Mouse (Mus musculus) adipocyte (in vitro differentiated cells): ENCODE data around the gene Gsg1l.

Experiments used
- DNase-seq: peaks from one replicate; pipeline ENCODE4 v3.0.0-alpha.2; 2016; ENCODE audit warnings: low spot score

The Gsg1l gene

DNA sequence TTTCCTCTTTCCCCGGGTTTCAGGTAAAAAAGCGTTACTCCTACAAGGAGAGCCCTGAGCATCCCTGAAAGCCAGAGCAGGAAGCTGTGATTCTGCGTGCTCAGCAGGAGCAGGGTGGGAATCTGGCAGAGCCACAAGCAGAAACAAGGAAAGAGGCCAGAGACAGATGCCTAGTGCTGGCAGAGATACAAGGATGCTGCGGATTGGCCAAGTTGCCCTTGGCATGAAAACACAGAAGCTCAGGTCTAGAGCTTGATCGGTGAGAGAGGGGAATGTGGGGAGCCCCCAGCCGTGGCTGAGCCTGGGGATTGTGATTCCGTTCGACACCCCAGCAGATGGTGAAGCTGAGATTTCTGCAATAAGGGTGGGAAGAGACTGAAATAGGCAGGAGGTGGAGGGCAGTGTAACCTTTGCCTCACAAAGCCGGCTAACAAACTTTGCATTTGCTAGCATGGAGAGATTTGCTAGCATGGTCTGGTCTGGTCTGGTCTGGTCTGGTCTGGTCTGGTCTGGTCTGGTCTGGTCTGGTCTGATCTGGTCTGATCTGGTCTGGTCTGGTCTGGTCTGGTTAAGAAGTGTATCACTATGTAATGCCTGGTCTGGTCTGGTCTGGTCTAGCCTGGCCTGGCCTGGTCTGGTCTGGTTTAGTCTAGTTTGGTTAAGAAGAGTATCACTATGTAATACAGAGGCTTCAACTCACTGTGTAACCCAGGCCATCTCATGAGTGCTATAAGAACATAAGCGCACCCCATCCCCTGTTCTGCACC, 50.4 kb downstream of the Gsg1l start:
- no peak for DNase-seq

DNA sequence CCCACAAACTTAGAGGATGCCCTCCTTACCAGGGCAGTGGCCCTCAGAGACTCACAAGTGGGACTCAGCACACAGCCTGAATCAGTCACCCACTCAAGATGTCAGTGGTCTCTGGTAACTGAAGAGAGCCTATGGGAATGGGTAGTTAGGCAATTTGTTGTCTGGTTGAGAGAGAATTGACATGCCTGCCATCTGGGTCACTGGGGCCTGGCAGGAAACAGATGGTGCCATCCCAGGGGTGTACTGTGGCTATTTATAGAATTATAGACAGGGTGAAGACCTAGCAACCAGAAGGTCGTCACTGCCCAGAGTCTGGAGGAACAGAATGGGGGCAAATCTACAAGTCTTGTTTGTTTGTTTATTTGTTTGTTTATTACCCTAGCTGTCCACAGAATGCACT, 54.8 kb downstream of the Gsg1l start:
- DNase-seq, result peak; percentile 12

DNA sequence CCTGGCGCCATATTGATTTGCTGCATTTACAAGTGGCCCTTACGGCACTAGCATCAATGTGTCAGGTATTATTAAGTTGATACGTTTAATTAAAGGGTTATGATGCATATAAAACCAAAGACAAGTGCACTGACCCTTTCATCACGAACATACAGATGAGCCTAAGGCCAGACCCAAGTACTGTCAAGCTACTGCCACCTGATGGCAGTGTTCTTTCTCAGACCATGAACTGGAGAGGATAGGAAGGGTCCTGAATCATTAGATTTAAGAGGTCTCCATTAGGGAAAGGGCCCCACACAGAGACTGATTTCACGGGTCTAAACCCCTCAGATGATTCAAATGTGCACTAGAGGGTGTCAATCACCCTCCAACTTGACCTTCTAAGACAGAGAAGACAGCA, 55.6 kb downstream of the Gsg1l start:
- no peak for DNase-seq

DNA sequence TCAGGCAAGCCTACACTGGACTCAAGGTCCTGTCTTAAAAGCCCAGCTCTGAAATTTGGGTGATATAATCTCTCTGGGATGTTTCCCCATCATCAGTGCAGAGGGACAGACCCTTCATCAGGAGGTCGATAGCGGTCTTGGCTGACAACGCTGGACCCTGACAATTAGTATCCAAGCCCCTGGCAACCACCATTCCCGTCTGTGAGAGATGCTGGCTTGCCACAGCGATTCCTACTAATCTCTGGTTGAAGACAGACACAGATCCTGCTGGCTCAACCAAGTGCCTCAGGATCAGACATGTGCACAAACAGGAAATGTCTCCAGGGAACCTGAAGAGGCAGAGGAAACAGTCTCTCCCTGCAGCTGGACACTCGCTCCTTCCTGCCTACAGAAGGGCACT, 62.2 kb downstream of the Gsg1l start:
- DNase-seq, result no peak

DNA sequence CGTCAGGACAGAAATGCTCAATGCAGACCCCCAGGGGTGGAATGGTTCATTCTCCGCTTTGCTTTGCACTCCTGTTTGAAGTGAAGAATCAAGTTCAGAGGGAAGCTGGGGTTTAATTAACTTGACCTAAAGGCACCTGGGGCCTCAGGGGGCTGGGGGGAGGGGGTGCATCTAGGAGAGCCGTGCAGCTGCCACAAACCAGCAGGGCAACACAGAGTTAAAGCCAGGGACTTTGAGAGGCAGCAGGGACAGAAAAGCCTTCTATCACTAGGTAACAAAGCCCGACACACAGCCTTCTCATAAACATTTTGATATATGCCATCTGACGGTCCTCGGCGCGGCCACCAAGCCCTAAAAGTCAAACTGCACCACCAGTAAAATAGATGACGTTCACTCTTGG, 62.9 kb downstream of the Gsg1l start:
- DNase-seq, result no peak

DNA sequence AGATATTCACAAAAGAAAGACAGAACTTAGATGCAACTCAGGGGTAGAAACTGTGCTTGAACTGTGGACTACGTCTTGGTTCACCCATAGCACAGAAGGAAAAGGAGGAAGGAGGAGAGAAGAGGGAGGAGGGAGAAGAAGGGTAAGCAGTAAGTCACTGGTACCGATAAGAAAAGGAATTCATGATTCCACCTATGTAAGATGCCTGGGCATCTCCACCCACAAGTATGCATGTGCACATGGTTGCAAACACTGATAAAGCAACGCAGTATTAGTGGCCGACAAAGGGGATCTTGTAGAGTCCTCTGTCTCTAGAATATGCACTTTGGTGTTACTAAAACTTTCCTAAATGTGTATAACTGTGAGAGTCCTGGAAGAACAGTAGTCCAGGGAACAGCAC, 64.8 kb downstream of the Gsg1l start:
- DNase-seq, result no peak

DNA sequence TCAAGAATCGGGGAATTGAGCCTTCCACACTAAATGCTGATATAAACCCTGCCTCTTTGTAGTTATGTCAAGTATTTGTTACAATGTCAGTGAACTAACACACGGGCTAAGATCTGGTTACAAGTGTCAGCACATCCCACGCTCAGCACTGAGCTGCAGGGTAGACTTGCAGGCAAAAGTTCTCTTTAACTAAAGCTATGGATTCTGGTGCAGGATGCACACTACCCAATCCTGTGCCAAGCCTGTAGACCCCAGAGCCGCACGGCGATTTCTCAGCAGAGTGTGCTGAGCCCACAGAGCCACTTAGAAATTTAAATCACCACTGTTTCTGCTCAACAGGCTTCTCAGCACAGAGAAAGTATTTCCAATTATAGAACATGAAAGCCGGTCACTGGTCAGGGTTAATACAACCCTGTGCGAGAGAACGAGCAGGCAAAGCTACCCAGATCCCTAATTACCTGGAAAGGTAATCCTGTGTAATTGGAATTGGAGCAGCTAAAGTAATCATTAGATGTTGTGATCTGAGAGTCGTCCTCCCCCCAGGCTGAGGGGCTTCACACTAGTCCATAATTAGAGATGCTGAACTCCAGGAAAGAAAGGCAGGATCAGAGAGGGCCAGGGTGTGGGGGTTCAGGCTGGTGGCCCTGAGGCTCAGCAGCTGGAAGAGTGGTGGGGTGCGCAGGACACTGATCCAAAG, 69.7 kb downstream of the Gsg1l start:
- no peak for DNase-seq

DNA sequence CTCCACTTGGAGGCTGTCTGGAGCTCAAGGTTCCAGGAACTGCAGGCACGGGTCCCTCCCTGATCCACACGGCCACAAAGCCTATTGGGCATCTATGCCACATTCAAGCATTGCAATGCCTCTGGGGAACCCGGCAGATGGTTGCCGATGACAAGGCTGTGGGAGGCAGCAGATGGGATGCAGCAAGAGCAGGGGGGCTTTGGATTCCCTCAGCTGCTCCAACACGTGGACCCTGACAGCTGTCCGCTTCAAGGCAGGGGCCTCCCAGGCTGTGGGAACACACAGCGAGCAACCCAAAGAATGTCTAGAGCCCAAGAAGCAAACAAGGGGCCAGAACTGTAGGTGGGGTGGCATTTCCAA, 73.4 kb downstream of the Gsg1l start:
- no peak for DNase-seq

DNA sequence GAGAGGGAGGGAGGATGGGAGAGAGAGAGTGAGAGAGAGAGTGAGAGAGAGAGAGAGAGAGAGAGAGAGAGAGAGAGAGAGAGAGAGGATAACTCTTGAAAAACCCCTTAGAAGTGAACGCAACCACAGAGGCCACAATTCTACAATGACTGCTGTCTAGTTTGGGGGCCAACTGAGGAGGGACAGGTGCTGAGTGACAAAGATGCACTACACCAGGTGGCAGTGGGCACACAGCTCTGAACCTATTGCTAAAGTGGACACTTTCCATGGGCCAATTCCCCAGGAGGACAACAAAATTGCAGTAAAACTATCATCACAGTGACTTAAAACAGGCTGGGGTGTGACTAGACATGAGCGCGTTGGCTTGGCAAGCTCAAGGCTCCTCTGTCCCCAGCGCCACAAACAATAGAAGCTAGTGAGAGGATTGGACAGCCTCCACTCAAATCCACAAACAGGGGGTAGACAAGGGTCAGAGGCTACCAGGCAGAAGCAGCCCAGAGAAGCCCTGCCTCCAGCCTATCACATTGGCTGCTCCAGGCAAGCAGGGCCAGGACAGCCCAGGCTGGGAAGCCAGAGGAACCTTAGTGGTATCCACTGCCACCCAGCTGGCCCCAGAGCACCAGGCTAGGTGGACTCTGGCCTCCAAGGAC, 73.9 kb downstream of the Gsg1l start:
- no peak for DNase-seq

DNA sequence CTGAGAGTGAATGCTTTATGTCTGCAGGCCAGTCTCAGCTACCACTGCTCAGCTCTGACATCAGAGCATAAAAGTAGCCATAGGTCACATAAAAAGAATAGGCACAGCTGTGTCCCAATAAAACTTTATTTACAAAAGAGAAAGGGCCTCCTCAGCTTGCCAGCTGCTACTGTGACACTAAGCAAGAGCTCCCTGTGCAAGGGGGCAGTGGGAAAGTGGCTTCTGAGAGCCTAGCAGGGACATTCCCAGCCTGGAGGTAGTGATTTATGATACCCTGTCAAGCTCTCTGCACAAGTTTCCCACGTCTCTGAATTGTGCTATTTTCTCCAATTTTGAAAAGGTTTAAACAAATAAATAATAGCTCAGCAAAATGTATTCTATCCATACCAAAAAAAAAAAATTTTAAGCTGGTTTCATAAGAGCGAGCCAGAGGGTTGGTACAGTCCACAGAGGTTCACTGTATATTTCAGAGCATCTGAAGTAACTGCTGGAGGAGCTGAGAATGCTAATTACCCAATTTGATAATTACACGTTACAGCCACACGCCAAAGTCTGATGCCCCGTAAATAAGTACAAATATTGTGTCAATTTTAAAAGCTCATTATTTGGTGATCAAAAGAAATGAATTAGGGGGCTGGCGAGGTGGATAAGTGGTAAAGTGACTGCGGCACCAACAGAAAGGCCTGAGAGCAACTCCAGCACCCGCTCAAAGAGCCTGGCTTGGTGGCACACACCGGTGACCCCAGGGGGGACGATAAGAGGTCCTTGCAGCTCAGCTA, 74.9 kb downstream of the Gsg1l start:
- DNase-seq, result no peak

DNA sequence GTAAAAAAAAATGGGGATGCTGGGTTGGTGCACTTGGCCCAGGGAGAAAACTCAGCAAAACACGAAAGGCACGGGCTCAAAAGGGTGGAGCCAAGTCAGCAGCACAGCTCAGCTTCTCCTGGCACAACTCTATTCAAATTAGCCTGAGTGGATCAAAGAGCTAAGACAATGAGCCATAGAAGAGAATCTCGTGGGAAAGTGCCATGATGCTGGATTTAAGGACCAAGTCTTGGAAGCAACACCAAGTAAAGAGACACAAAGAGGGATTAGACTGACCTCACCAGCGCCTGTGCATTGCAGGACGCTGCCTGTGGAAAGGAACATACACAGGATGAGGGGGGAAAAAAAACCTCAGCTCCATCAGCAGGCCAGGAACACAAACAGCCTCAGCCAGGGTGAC, 76.9 kb downstream of the Gsg1l start:
- no peak for DNase-seq

DNA sequence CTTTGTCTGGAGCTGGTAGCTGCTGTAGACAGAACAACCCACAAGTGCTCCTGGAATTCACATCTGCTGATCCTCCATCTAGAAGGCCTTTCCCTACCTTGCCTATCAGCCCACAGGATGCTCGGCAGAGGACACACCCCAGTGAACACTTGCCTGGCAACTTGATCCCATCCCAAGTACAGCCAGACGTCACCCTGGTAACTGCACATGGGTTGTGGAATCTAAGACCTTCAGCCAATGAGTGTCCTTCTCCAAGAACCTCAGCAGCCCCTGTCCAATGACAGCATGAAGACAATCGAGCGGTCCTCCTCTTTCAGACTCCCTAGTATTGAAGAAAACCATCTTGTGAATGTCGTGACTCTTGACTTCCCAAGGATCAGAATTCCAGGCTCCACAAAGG, 80.5 kb downstream of the Gsg1l start:
- no peak for DNase-seq

DNA sequence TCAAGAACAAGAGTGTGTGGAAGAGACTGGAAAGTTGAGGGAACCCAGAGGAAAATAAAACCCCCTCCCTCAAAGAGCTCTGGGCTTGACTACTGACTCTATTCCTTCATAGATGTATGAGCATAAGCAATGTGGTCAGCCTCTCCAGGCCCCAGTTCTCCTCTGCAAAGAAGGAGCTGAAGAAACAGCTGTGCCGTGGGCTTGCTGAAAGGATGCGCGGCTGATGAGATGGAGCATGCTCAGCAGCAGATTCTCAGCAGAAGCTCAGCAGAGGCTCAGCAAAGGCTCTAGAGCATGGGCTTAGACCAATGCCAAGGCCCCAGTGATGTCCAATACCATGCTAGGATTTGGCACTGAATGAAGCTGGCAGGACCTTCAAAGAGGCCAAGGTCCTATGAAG, 82.3 kb downstream of the Gsg1l start:
- no peak for DNase-seq

DNA sequence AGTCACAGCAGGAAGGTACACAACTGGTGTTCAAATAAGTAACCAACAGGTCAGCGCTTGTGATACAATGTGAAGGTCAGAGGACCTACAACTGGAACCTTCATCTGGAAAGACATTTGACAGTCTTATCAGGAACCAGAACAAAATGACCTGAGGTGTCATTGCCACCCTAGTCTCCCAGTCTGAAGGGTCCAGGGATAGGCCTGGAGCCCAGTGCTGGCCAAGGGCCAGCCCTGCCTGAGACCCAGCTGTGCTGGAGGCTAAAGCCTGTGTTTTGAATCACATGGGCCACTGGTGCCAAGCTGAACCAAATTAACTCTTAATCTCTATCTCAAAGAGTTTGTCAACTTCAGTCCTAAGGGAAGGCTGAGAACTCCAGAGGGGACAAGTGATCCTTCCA, 86.1 kb downstream of the Gsg1l start:
- no peak for DNase-seq

DNA sequence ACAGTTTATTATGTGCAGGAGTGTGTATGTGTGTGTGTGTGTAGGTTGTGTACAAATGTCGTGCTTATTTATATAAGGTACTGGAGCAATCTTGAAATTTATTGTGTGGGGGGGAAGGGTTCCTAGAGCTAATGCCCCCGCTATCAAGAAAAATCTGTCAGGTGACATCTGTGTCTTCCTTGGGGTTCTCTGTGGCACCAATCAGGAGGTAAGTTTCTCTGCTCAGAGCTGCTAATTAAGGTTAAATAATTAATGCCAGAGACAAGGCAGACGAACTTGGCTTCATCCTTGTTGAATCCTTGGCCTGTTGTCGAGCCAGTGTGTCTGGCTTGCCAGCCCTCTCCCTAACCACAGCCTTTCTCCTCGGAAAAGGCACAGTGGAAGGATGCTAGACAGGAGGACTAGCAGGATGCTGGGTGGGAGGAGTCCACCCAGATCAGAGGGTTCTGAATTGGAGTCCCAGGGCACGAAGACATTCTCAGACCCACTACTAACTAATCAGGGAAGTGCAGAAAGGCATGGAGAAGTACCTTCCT, 89.8 kb downstream of the Gsg1l start:
- no peak for DNase-seq

DNA sequence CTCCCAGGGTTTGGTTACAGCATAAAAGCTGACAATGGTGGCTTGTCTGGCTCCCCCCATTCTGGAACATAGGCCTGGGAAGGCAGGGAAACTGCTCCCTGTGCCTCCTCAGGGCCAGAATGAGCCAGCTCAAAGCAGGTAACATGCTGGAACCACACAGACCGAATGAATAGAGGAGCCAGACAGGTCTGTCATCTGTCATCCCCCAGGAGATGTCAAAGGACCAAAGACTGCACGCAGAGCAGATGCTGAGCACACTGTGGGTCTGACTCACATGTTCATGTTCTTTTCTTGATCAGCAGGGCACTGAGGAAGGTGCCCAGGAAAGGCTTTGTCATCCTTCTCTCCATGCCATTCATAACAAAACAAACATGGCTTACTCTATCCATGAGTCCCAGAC, 90.4 kb downstream of the Gsg1l start:
- DNase-seq, result no peak

DNA sequence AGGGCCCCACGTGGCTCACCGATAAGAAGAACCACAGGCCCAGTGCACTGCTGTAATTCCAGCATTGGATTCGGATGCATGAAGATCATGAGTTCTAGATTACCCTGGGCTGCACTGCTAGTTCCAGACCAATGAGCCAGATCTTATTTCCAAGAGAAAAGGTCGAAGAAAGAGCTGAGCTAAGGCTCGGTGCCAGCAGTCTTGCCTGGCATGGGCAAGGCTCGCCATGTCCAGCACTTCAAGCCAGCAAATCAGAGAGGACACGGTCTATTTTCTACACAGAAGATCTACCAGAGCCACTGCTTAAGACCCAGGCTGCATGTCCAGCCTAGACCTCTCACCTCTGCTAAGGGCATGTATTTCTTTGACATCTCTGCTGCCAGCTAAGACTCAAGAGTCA, 92.2 kb downstream of the Gsg1l start:
- peak; percentile 8 for DNase-seq

DNA sequence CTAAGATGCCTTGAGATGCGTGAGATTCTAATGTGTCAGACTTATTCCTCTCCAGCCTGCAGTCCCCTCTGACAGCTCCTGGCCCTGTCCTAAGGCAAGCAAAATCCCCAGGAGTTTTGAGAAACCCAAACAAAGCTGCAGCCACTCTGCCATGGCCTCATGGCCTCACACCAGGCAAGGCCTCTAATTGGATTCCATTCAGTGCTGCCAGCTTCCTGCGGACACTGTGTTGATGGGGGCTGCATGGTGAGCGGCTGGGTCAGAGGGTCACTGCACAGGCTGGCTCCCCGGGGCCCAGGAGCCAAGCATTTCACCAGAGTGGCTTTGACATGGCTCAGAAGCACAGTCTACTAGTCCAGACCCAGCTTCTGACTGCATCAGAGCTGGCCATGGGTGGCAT, 92.7 kb downstream of the Gsg1l start:
- DNase-seq, result no peak

DNA sequence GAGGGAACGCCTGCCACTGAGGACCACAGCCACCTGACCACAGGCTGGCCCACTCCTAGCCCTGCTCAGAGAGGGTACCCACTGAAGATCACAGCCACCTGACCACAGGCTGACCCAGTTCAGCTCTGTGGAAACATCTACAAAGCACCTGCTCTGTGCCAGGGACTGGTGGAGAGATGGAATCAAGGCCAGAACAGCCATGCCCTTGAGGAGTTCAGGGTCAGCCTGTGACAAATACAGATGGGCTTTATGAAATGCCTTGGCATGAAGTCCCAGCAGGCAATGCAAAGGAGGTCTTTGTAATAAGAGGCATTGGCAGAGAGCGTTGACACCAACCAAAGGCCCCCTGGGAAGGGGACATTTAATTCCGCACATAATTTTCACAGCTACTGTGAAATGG, 93.9 kb downstream of the Gsg1l start:
- no peak for DNase-seq

DNA sequence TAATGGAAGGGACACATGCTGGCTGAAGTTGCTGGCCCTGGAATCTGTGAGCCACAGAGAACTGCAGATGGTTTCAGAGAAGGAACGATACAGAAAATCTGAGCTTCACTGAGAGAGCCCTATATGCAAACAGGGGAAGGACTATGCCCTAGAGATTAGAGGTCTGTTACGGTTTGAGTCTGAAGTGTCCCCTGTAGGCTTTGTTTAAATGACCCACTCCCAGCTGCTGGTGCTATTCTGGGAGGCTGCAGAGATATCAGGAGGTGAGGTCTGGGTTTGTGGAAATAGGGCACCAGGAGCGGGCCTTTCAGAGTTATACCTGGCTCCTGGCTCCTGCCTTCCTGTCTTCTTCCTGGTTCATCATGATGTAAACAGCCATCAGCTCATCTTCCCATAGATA, 95.1 kb downstream of the Gsg1l start:
- no peak for DNase-seq

DNA sequence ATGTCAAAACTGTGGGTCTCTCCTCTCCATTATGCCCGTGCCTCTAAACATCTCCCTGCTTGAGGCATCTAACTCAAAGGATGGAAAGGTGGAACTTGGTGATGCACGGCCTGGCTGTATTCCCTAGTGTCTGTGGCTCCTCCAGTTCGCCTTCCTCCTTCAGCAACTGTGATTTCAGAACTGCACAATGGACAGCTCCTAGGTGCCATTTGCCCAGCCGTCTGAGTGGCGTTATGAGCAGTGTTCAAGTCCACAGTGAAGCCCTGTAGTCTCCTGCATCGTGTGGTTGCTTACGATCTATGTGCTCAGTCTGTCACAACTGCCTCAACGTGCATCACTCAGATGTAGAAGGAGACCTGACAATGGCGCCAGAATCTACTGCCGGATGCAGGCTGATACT, 96.6 kb downstream of the Gsg1l start:
- DNase-seq, result peak; percentile 2
